Mouse (Mus musculus) stomach, embryonic 14.5 days (tissue): ENCODE results near the gene Cdk5rap1. TPM values are rescaled to one million over a fixed set of nuclear protein-coding genes. Genes with fewer than 3 reads are reported as not detected.
A peak's percentile ranks its signal among the peaks of the same experiment; 100 is the strongest.
"Not testable (repeated sequence)": the region's sequence is repeated elsewhere in the genome, so short reads cannot be mapped to it uniquely, and the experiment has no call there.

Experiments
- ATAC-seq: fragments of 200-750 bp; cut with Nextera tagmentation; 2 replicates; pipeline ENCODE4 v1.8.0; 2017; ENCODE audit warnings: low read depth, moderate TSS enrichment; ENCODE audit not compliant: insufficient number of reproducible peaks, insufficient read depth, low FRiP score
- H3K27ac ChIP-seq: fragments of 300-500 bp; sonication (generic); 2 replicates; pipeline ENCODE4 v1.5.1; 2014; ENCODE audit warnings: mild to moderate bottlenecking, low read length, moderate library complexity, mixed read lengths
- H3K27me3 ChIP-seq: fragments of 300-500 bp; sonication (generic); 2 replicates; pipeline ENCODE4 v1.6.1; 2014; ENCODE audit warnings: low read length, control low read depth, mixed read lengths; ENCODE audit not compliant: control insufficient read depth, insufficient read depth
- H3K36me3 ChIP-seq: fragments of 300-500 bp; sonication (generic); 2 replicates; pipeline ENCODE4 v1.6.1; 2014; ENCODE audit warnings: mild to moderate bottlenecking, control low read depth, low read length, moderate library complexity, mixed read lengths; ENCODE audit not compliant: control insufficient read depth, insufficient read depth
- H3K4me1 ChIP-seq: fragments of 300-500 bp; sonication (generic); 2 replicates; pipeline ENCODE4 v1.6.1; 2014; ENCODE audit warnings: low read length, control low read depth, mixed read lengths; ENCODE audit not compliant: control insufficient read depth, insufficient read depth
- H3K4me2 ChIP-seq: fragments of 300-500 bp; sonication (generic); replicated peaks from 2 replicates; pipeline ENCODE4 v1.6.1; 2014; ENCODE audit warnings: low read depth, low read length, control low read depth
- H3K4me3 ChIP-seq: fragments of 300-500 bp; sonication (generic); 2 replicates; pipeline ENCODE4 v1.5.1; 2014; ENCODE audit warnings: low read depth, low read length, control low read depth
- H3K9ac ChIP-seq: fragments of 300-500 bp; sonication (generic); replicated peaks from 2 replicates; pipeline ENCODE4 v1.6.1; 2014; ENCODE audit warnings: low read depth, mild to moderate bottlenecking, control low read depth, low read length, moderate library complexity, mixed read lengths
- H3K9me3 ChIP-seq: fragments of 300-500 bp; sonication (generic); 2 replicates; pipeline ENCODE4 v1.6.1; 2016; ENCODE audit warnings: low read depth, low read length, control low read depth; ENCODE audit not compliant: control insufficient read depth
- WGBS: fragments of 180-500 bp; shearing (Covaris S2); extraction: QIAGEN DNeasy Blood & Tissue Kit; methylation state at CpG from one replicate; pipeline ENCODE4 v1.1.7; 2014; 5-methylcytosine and 5-hydroxymethylcytosine counted together
- polyA plus RNA-seq: library from polyadenylated mRNA; unstranded; fragments of >200 nt; fragmentation: Nextera tagmentation; extraction: Ambion mirVana; gene quantifications from 2 replicates; pipeline ENCODE4 v1.2.1, GENCODE M21; 2014

Gene Cdk5rap1
- polyA plus RNA-seq, 1 experiment from 2014 or later = 15.8 TPM

DNA sequence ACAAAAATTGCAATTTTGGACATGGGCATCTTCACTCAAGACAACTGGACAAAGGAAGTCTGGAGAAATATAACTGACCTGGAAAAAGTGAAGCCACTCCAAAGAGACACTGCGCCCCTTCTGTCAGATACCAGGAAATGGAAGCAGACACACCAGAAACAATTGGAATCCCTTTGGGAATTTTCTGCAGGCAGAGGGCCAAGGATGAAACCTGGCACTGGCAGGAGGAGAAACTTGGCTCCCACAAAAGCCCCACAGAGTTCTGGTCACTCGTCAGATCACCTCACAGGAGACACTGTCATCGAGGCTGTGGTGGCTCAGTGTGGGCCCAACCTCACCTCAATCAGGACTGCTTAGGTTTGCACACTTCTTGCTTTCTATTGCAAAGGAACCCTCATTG lies 21.8 kb upstream of the Cdk5rap1 start:
- Histone ChIP-seq H3K4me1 (no peaks in the 10 kb centered on the region), H3K4me3 (no peak overlapping the region), H3K9ac (no peak overlapping the region), H3K4me2 (no peak overlapping the region), H3K36me3 (no peaks in the 10 kb centered on the region), H3K27me3 (no peaks in the 10 kb centered on the region), H3K9me3 (no peaks in the 10 kb centered on the region), H3K27ac (no peak overlapping the region)
- ATAC-seq = no peak
- WGBS = 88% methylated on average over 3 of the region's 3 CpGs

- Histone ChIP-seq H3K9ac (no peak overlapping the region), H3K4me1 (no peaks in the 10 kb centered on the region), H3K4me2 (no peak overlapping the region), H3K9me3 (no peaks in the 10 kb centered on the region), H3K36me3 (no peaks in the 10 kb centered on the region), H3K27ac (no peak overlapping the region), H3K27me3 (no peaks in the 10 kb centered on the region), H3K4me3 (no peak overlapping the region)
- 73% methylated on average over 11 of the region's 11 CpGs for WGBS
- ATAC-seq = peak; percentile 37; the same call in 1 of the 2 replicates
Measured at GRCm38 (mm10) chr2:154390180-154390964, 17.6 kb upstream of the Cdk5rap1 start.

DNA sequence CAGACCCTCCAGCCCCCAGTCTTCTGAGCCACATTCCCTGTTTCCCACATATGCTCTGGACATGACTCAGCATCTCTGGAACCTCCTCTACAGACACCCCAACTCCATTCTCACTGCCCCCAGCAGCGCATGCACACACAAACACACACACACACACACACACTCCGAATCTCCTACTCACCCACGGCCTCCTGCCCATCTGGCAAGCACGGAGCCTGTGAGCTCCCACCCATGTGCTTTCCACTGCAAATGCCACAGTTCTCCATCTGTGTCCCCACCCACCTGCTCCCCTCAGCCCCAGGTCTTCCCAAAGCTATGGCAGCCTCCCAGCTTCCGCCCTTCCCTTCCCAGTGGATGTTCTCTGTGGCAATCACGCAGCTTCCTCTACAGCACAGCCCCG lies 6.3 kb upstream of the Cdk5rap1 start:
- no peak overlapping the region for H3K9ac ChIP-seq
- WGBS = 84% methylated on average over 7 of the region's 7 CpGs
- H3K36me3 ChIP-seq = no peaks in the 10 kb centered on the region
- H3K27me3 ChIP-seq = no peaks in the 10 kb centered on the region
- no peak for ATAC-seq
- H3K4me3 ChIP-seq = no peak overlapping the region
- no peaks in the 10 kb centered on the region for H3K9me3 ChIP-seq
- H3K27ac ChIP-seq = no peak overlapping the region
- H3K4me2 ChIP-seq = no peak overlapping the region
- no peaks in the 10 kb centered on the region for H3K4me1 ChIP-seq

GRCm38 (mm10) chr2:154374807-154375601 lies 2.2 kb upstream of the Cdk5rap1 start:
- no peak overlapping the region for H3K4me3 ChIP-seq
- WGBS = 78% methylated on average over 6 of the region's 6 CpGs
- H3K4me2 ChIP-seq = no peak overlapping the region
- no peaks in the 10 kb centered on the region for H3K27me3 ChIP-seq
- no peak for ATAC-seq
- no peaks in the 10 kb centered on the region for H3K4me1 ChIP-seq
- no peaks in the 10 kb centered on the region for H3K36me3 ChIP-seq
- H3K9ac ChIP-seq = no peak overlapping the region
- H3K9me3 ChIP-seq = no peaks in the 10 kb centered on the region
- H3K27ac ChIP-seq = no peak overlapping the region

DNA sequence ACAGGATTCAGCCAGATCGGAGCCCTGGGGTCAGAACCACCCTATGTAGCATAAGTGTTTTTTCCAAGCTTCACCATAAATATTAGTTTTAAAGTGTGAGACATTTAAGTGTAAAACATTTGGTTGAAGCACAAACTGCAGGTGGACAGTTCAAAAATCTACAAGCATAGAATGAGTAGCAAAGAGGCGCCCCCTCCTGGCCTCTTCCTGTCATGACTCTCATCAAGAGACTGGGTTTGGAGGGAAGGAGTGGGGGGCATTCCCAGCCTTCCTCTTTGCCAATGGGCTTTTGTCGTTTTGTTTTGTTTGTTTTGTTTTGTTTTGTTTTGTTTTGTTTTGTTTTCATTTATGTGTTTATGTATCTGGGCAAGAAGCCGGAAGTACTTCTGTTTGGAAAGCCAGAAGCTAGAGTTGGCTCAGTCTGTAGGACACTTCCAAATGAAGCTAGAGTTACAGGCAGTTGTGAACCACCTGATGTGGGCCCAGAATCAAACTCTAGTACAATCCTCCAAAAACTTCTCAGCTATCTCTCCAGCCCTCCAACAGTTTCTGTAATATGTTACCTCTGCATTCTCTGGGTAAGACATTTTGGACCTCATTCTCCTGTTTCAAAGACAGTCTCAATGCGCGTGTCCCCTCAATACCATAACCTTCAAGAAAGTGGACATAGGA lies 1.3 kb upstream of the Cdk5rap1 start:
- H3K4me2 ChIP-seq = no peak overlapping the region
- H3K4me1 ChIP-seq = no peaks in the 10 kb centered on the region
- H3K4me3 ChIP-seq = no peak overlapping the region
- H3K27me3 ChIP-seq = no peaks in the 10 kb centered on the region
- 55% methylated on average over 6 of the region's 6 CpGs for WGBS
- ATAC-seq = no peak
- H3K27ac ChIP-seq = no peak overlapping the region
- no peak overlapping the region for H3K9ac ChIP-seq
- no peaks in the 10 kb centered on the region for H3K9me3 ChIP-seq
- H3K36me3 ChIP-seq = no peaks in the 10 kb centered on the region

- H3K36me3 ChIP-seq = peaks cover 8% of the 10 kb centered on the region; the same call in 1 of the 2 replicates
- ATAC-seq = peak; percentile 88
- H3K27me3 ChIP-seq = no peaks in the 10 kb centered on the region
- peak overlapping the region; percentile 65 for H3K4me2 ChIP-seq
- under 1% methylated on average over 42 of the region's 42 CpGs for WGBS
- peak overlapping the region; percentile 88 for H3K4me3 ChIP-seq
- peak overlapping the region; percentile 87 for H3K9ac ChIP-seq
- H3K27ac ChIP-seq = peak overlapping the region; percentile 83
- no peaks in the 10 kb centered on the region for H3K4me1 ChIP-seq
- no peaks in the 10 kb centered on the region for H3K9me3 ChIP-seq
Measured at GRCm38 (mm10) chr2:154372151-154372829, 520 bp downstream of the Cdk5rap1 start.

GRCm38 (mm10) chr2:154367510-154367909 lies 5.3 kb downstream of the Cdk5rap1 start:
- Histone ChIP-seq H3K36me3 (peaks cover 25% of the 10 kb centered on the region; the same call in 1 of the 2 replicates), H3K4me3 (no peak overlapping the region), H3K9me3 (no peaks in the 10 kb centered on the region), H3K4me1 (no peaks in the 10 kb centered on the region), H3K27ac (no peak overlapping the region), H3K9ac (no peak overlapping the region), H3K4me2 (no peak overlapping the region), H3K27me3 (no peaks in the 10 kb centered on the region)
- 93% methylated on average over 1 of the region's 1 CpGs for WGBS
- ATAC-seq = no peak

GRCm38 (mm10) chr2:154354000-154354425 lies 18.8 kb downstream of the Cdk5rap1 start:
- Histone ChIP-seq H3K4me3 (peak overlapping the region; percentile 13), H3K4me2 (peak overlapping the region; percentile 17; the same call in 1 of the 2 replicates), H3K27ac (0 out of 2 replicates have a peak overlapping the region, but pooled peaks have one; percentile 30), H3K36me3 (peaks cover 15% of the 10 kb centered on the region)
- not testable (repeated sequence) for H3K4me1 ChIP-seq, H3K27me3 ChIP-seq, ATAC-seq, H3K9ac ChIP-seq, H3K9me3 ChIP-seq
- WGBS = 70% methylated on average over 15 of the region's 19 CpGs
